Mouse (Mus musculus) heart, adult 11 months (tissue): ENCODE measurements around the gene Gm11011.
"Not testable (repeated sequence)": the region's sequence is repeated elsewhere in the genome, so short reads cannot be mapped to it uniquely, and the experiment has no call there.

Experiments
- DNase-seq: peaks from one replicate; pipeline ENCODE4 v3.0.0; 2022

Gm11011 gene

DNA sequence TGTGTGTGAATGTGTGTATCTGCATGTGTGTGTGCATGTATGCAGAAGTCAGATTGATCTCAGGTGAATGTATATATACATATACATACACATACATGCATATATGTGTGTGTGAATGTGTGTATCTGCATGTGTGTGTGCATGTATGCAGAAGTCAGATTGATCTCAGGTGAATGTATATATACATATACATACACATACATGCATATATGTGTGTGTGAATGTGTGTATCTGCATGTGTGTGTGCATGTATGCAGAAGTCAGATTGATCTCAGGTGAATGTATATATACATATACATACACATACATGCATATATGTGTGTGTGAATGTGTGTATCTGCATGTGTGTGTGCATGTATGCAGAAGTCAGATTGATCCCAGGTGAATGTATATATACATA is at the start of gene Gm11011:
TSS of gene Gm11011 (minus strand) at position 101 of the 400 bp plus-strand sequence.
- not testable (repeated sequence) for DNase-seq

- DNase-seq: no peak
Observed at GRCm38 (mm10) chr2:169636414-169636813, 48.9 kb upstream of the Gm11011 start.

DNA sequence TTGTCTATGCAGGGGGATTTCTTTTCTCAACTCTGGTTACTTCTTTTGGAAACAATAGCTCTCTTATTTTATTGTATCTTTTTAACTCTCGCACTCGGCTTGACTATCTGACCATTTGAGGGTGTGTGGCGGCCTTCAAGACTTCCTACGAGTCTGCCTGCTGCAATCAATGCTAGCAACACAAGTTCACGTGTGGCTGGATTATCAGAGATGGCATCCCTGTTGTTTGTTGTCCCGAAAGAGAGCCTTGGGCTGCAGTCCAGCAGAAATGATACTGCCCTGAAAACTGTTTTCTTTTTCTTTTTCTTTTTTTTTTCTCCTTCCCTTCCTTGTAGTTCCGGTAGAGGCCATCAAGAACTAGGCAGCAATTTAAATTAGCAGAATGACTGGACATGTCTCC is 47.9 kb upstream of the Gm11011 start:
- DNase-seq: no peak

DNA sequence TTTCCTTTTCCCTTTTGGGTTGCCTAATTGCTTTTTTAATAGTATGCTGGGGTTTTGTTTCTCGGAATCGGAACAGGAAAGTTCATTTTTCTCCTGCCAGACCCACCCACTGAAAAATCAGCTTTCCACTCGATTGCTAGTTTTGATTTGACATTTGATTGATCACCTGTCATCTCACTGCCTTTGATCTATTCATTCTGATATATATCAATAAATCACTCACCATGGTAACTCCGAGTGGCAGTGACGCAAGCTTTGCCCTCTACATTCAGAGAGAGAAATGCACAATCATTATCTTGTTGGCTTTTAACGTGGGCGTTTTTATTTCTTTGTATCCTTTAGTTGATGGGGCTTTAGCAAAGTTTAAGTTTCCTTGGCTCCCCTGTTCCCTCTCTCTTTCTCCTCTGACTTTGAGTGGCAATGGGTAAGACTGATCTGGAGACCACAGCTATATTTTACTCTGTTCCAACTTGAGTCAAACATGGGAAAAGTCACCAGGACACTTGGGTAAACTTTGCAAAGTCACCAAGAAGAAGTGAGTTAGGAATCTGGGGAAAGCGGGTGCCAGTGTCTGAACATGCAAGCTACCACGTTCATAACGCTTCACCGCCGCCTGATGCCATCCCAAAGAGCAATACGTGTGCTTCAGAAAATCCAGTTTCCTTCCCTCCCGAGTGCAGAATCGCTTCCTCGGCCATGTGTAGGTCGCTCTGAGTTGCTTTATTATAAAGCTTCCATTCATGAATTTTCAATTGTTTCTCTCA is 47.3 kb upstream of the Gm11011 start:
- DNase-seq: no peak

- DNase-seq: peak; percentile 96
Observed at GRCm38 (mm10) chr2:169633491-169634289, 46.1 kb upstream of the Gm11011 start.

DNA sequence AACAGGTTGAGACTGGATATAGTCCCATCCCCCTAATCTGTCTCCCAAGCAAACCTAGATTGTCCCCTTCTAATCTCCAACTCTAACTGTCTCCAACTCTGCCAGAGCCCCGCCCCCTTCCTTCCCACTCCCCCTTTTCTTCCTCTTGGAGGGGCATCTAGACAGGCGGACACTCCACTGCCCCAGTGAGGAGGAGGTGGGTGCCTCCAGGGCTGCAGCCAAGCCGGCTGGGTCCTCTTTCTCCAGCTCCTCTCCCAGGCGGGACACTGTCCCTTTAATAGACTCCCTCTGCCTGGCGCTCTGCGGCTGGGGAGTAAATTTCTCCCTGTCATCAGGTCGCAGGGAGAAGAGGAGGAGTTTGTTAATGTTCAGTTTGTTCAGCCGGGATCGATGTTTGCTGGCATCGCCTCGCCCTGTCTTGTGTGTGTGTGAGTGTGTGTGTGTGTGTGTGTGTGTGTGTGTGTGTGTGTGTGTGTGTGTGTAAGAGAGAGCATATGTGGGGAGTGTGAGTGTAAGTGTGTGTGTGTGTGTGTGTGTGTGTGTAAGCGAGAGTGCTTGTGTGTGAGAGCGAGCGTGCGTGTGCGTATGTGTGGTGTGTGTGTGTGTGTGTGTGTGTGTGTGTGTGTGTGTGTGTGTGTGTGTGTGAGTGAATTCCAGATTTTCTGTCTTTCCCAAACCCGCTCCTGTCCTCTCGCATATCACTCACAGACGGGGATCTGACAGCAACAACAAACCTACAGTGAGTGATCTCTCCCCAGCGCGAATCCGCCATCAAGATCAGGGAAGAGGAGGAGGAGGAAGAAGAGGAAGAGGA is 45.0 kb upstream of the Gm11011 start, which contains the start of gene Tshz2:
TSS of gene Tshz2 (plus strand) at position 676 of the 814 bp plus-strand sequence.
- DNase-seq: peak; percentile 98

- DNase-seq: no peak
Observed at GRCm38 (mm10) chr2:169630070-169630469, 42.5 kb upstream of the Gm11011 start.

GRCm38 (mm10) chr2:169621201-169621710 is 33.7 kb upstream of the Gm11011 start:
- DNase-seq: no peak

DNA sequence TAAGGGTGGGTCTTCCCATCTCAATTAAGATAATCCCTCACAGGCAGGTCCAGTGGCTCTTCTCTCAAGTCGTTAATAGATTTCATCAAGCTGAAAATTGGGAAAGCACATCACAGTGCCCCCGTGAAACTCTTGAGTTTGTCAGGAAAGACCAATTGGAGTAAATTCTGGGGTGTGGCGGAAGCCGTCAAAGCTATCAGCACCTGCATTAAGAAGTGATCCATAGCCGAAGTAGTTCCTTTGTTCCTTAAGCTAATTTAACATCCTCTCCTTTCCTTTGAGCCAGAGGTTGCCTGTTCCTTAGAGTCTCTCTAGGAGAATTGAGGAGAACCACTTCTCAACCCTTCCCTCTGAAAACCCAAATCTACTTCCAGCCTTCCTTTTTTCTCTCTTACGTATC is 28.5 kb upstream of the Gm11011 start:
- no peak for DNase-seq

- no peak for DNase-seq
Observed at GRCm38 (mm10) chr2:169614683-169615082, 27.1 kb upstream of the Gm11011 start.

DNA sequence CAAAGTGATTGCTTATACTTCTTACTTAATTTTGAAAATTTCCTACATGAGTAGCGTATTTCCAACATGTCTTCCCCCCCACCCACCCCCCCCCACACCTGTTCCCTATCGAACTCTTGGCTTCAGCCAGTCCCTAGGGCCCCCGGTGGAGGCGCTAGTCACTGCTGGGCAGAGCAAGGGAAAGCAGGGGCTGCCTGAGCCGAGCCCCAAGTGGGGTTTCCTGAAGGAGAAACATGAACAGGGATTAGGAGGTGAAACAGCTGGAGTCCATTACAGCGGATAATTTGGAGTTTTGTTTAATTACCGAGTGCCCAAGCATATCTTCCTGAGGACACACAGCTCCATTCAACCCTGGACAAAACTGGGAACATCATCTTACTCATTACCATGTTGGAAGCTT is 24.0 kb upstream of the Gm11011 start:
- DNase-seq: no peak

GRCm38 (mm10) chr2:169610882-169611281 is 23.3 kb upstream of the Gm11011 start:
- DNase-seq: no peak

- DNase-seq: no peak
Observed at GRCm38 (mm10) chr2:169609956-169610355, 22.4 kb upstream of the Gm11011 start.

DNA sequence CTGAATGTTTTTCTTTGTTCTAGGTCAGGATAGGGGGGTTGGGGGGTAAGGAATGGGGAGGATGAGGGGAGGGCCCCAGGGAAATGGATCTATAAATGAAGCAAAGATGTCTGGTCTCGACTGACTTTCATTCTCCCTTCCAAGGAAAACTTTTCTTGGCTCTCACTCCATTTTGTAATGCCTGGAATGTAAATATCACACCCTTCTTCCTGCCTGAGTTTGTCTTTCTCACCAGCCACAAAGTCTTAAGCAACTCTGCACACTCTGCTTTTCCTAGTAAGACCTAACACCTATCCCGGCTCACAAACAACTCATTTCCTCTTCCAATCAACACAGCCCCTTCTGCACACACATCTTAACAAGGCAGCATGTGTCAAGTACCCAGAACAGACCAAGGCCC is 20.2 kb upstream of the Gm11011 start:
- DNase-seq: no peak

- no peak for DNase-seq
Observed at GRCm38 (mm10) chr2:169606901-169607678, 19.5 kb upstream of the Gm11011 start.

DNA sequence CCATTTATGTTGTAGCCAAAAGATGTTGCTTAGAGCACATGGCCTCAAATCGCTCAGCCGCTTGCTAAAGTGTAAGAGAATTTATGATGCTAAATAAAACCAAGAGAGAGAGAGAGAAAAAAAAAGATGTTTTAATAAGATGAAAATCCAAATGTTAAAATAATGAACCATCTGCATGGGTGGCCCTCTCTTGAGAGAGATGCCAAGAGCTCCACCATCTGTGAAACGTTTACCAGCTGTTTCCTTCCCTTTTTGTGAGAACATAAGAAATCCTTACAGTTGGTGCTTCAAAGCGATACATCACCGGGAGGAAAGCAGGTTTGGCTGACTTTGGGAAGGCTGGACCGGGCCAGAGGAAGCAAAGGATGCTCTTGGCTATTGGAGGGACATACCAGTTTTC is 12.6 kb upstream of the Gm11011 start:
- DNase-seq: no peak

DNA sequence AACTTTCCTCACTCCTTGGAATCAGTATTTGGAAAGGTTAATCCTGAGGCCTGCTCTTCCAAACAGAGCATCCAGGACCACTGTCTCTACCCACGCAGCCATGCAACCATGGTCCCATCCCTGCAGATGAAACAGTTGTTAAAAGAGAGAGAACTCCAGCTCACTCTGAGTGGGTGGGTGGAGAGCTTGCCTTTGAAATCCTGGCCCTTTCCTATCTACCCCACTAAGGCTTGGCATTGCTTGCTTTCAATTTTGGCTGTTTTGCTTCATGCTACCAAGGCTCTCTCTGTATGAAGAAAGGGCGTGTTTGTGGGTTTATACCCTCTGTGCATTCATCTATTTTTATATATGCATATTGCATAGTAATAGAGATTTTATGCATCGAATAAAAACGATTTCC is 12.0 kb upstream of the Gm11011 start:
- no peak for DNase-seq

DNA sequence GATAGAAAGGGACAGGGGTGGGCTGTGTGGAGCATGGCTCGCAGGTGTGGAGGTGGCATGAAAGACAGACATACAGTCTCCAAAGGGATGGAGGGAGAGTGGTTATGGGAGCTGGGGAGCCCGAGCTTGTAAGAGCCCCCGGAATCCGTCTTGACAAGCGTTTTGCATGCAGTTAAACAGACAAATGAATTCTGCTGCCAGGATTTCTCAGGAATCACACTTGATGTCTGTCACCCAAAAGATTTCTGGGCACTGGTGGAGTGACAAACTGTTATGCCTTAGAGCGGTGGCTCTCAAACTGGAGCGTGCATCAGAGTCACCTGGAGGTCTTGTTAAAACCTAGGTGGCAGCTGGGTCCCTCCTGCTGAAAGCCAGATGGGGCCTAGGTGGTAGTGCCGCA is 10.4 kb upstream of the Gm11011 start:
- no peak for DNase-seq

- DNase-seq: no peak
Observed at GRCm38 (mm10) chr2:169597357-169597756, 9.8 kb upstream of the Gm11011 start.

DNA sequence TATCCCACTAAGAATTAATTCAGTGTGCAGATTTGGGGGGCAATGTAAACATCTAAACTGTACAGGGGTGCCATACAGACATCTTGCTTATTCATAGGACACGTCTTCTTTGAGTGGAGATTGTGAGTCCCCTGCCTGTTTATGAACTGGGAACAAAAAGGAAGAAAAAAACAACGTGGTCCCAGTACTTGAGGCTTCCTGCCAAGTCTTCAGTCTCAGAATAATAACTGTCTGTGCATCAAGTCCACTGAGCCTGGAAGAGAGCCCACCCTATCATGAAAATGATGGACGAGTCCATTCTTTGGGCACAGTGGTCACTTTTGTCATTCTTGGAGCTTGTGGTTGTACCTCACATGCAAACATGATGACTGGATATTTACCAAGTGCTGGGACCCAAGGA is 6.2 kb upstream of the Gm11011 start:
- no peak for DNase-seq

GRCm38 (mm10) chr2:169590412-169590811 is 2.9 kb upstream of the Gm11011 start:
- no peak for DNase-seq

GRCm38 (mm10) chr2:169589697-169590096 is 2.2 kb upstream of the Gm11011 start:
- no peak for DNase-seq
